Mouse (Mus musculus) embryonic facial prominence, embryonic 12.5 days (tissue): ENCODE measurements around the gene Tent5b. TPM values are rescaled to one million over a fixed set of nuclear protein-coding genes. Genes with fewer than 3 reads are reported as not detected.

Experiments
- ATAC-seq: fragments of 200-750 bp; cut with Nextera tagmentation; 2 replicates; pipeline ENCODE4 v1.8.0; 2017; ENCODE audit not compliant: insufficient number of reproducible peaks, insufficient read depth, low FRiP score, low TSS enrichment
- H3K27ac ChIP-seq: fragments of 300-500 bp; sonication (generic); 2 replicates; pipeline ENCODE4 v1.5.1; 2016; ENCODE audit warnings: mild to moderate bottlenecking
- H3K27me3 ChIP-seq: fragments of 300-500 bp; sonication (generic); 2 replicates; pipeline ENCODE4 v1.6.1; 2016; ENCODE audit warnings: mild to moderate bottlenecking, moderate library complexity
- H3K36me3 ChIP-seq: fragments of 300-500 bp; sonication (generic); 2 replicates; pipeline ENCODE4 v1.6.1; 2016; ENCODE audit warnings: mild to moderate bottlenecking
- H3K4me1 ChIP-seq: fragments of 300-500 bp; sonication (generic); 2 replicates; pipeline ENCODE4 v1.6.1; 2016
- H3K4me2 ChIP-seq: fragments of 300-500 bp; sonication (generic); replicated peaks from 2 replicates; pipeline ENCODE4 v1.6.1; 2016; ENCODE audit warnings: mild to moderate bottlenecking, moderate library complexity
- H3K4me3 ChIP-seq: fragments of 300-500 bp; sonication (generic); 2 replicates; pipeline ENCODE4 v1.5.1; 2016; ENCODE audit warnings: mild to moderate bottlenecking
- H3K9ac ChIP-seq: fragments of 300-500 bp; sonication (generic); 2 replicates; pipeline ENCODE4 v1.6.1; 2016; ENCODE audit warnings: mild to moderate bottlenecking, moderate library complexity
- H3K9me3 ChIP-seq: fragments of 300-500 bp; sonication (generic); 2 replicates; pipeline ENCODE4 v1.6.1; 2016; ENCODE audit warnings: mild to moderate bottlenecking, moderate library complexity
- WGBS: fragments of 180-500 bp; shearing (Covaris S2); methylation state at CpG from one replicate; pipeline ENCODE4 v1.1.7; 2016; 5-methylcytosine and 5-hydroxymethylcytosine counted together
- polyA plus RNA-seq: library from polyadenylated mRNA; unstranded; fragments of >200 nt; fragmentation: Nextera tagmentation; extraction: Ambion mirVana; gene quantifications from 2 replicates; pipeline ENCODE4 v1.2.1, GENCODE M21; 2016

Tent5b gene
- polyA plus RNA-seq, 1 experiment from 2014 or later: 2.1 TPM

GRCm38 (mm10) chr4:133448708-133449388, 31.1 kb upstream of the Tent5b start:
- no peak overlapping the region for H3K4me3 ChIP-seq
- ATAC-seq: no peak
- no peak overlapping the region for H3K27ac ChIP-seq
- 66% methylated on average over 8 of the region's 8 CpGs for WGBS
- no peaks in the 10 kb centered on the region for H3K27me3 ChIP-seq
- no peak overlapping the region for H3K9ac ChIP-seq
- peaks cover 8% of the 10 kb centered on the region for H3K4me1 ChIP-seq
- H3K9me3 ChIP-seq: no peaks in the 10 kb centered on the region
- no peaks in the 10 kb centered on the region for H3K36me3 ChIP-seq
- no peak overlapping the region for H3K4me2 ChIP-seq

DNA sequence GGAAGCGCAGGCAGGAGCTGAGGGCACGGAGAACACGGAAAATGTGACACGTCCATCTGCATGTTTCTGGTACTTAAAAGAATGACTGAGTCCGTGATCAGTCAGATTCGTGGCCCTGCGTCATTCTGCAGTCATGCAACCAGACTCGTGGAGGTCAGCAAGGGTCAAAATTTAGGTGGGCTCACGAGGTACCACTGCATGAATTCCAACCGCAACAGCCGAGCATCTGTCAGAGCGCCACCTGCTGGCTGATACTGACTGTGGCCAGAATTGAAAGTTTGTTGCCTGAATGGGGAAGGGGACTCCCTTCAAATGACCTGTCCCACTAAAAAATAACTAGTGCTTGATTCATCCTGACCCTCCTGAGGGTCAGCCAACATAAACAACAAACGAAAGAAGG, 30.2 kb upstream of the Tent5b start:
- Histone ChIP-seq H3K27me3 (no peaks in the 10 kb centered on the region), H3K9me3 (no peaks in the 10 kb centered on the region), H3K4me3 (no peak overlapping the region), H3K36me3 (no peaks in the 10 kb centered on the region), H3K27ac (no peak overlapping the region), H3K9ac (no peak overlapping the region), H3K4me2 (no peak overlapping the region), H3K4me1 (peaks cover 8% of the 10 kb centered on the region)
- ATAC-seq: no peak
- 16% methylated on average over 13 of the region's 13 CpGs for whole genome bisulfite sequencing

- Histone ChIP-seq H3K9ac (no peak overlapping the region), H3K9me3 (no peaks in the 10 kb centered on the region), H3K36me3 (no peaks in the 10 kb centered on the region), H3K4me1 (peaks cover 8% of the 10 kb centered on the region), H3K27me3 (no peaks in the 10 kb centered on the region), H3K4me3 (no peak overlapping the region), H3K4me2 (no peak overlapping the region), H3K27ac (no peak overlapping the region)
- no peak for ATAC-seq
- 11% methylated on average over 10 of the region's 10 CpGs for WGBS
Measured at GRCm38 (mm10) chr4:133451536-133451935, 28.4 kb upstream of the Tent5b start.

GRCm38 (mm10) chr4:133452433-133452832, 27.5 kb upstream of the Tent5b start:
- H3K4me1 ChIP-seq: peaks cover 8% of the 10 kb centered on the region
- H3K27me3 ChIP-seq: no peaks in the 10 kb centered on the region
- no peak overlapping the region for H3K27ac ChIP-seq
- no peaks in the 10 kb centered on the region for H3K9me3 ChIP-seq
- H3K4me3 ChIP-seq: no peak overlapping the region
- H3K4me2 ChIP-seq: no peak overlapping the region
- H3K36me3 ChIP-seq: no peaks in the 10 kb centered on the region
- ATAC-seq: no peak
- H3K9ac ChIP-seq: no peak overlapping the region
- WGBS: 72% methylated on average over 7 of the region's 7 CpGs

- Histone ChIP-seq H3K4me3 (no peak overlapping the region), H3K9me3 (no peaks in the 10 kb centered on the region), H3K36me3 (no peaks in the 10 kb centered on the region), H3K4me2 (no peak overlapping the region), H3K9ac (peak overlapping the region; percentile 10; the same call in 1 of the 2 replicates), H3K4me1 (no peaks in the 10 kb centered on the region), H3K27ac (no peak overlapping the region), H3K27me3 (no peaks in the 10 kb centered on the region)
- WGBS: 81% methylated on average over 3 of the region's 3 CpGs
- no peak for ATAC-seq
Measured at GRCm38 (mm10) chr4:133458044-133458443, 21.9 kb upstream of the Tent5b start.

GRCm38 (mm10) chr4:133460006-133460405, 19.9 kb upstream of the Tent5b start:
- WGBS: 59% methylated on average over 1 of the region's 1 CpGs

DNA sequence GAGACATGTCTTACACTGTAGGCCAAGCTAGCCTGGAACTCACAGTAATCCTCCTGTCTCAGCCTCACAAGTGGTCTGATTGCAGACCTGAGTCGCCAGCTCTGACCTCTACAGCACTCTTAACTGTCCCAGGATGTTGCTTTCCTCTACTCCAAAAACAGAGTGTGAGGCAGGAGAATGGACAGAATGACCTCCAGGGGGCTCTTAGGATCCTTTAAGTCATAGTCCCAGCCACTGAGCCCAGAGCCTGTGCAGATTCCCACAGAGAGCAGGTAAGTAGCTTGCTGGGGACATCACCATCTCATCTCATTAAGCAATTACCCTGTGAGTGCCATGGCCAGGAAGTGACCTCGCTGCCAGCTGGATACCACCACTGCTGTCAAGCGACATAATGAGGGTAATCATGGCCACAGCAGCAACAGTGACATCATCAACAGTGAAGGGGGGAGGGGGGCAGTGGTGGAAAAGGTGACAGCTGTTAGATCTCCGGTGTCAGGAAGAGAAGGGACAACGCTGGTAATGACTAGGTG, 19.1 kb upstream of the Tent5b start:
- no peak overlapping the region for H3K4me2 ChIP-seq
- no peaks in the 10 kb centered on the region for H3K27me3 ChIP-seq
- H3K4me3 ChIP-seq: no peak overlapping the region
- H3K27ac ChIP-seq: no peak overlapping the region
- no peaks in the 10 kb centered on the region for H3K9me3 ChIP-seq
- no peaks in the 10 kb centered on the region for H3K36me3 ChIP-seq
- H3K4me1 ChIP-seq: no peaks in the 10 kb centered on the region
- ATAC-seq: no peak
- H3K9ac ChIP-seq: no peak overlapping the region
- 43% methylated on average over 5 of the region's 5 CpGs for whole genome bisulfite sequencing

More at GRCm38 (mm10) chr4:133460006-133460405, 19.9 kb upstream of the Tent5b start:
- Histone ChIP-seq H3K9me3 (no peaks in the 10 kb centered on the region), H3K4me3 (no peak overlapping the region), H3K27me3 (no peaks in the 10 kb centered on the region), H3K9ac (no peak overlapping the region), H3K27ac (no peak overlapping the region), H3K4me1 (no peaks in the 10 kb centered on the region), H3K36me3 (no peaks in the 10 kb centered on the region), H3K4me2 (no peak overlapping the region)
- ATAC-seq: no peak

- Histone ChIP-seq H3K36me3 (no peaks in the 10 kb centered on the region), H3K9me3 (no peaks in the 10 kb centered on the region), H3K4me3 (no peak overlapping the region), H3K4me1 (no peaks in the 10 kb centered on the region), H3K4me2 (no peak overlapping the region), H3K9ac (no peak overlapping the region), H3K27ac (no peak overlapping the region), H3K27me3 (no peaks in the 10 kb centered on the region)
- no peak for ATAC-seq
- WGBS: 76% methylated on average over 4 of the region's 4 CpGs
Measured at GRCm38 (mm10) chr4:133461362-133461761, 18.6 kb upstream of the Tent5b start.

GRCm38 (mm10) chr4:133463184-133463583, 16.7 kb upstream of the Tent5b start:
- Histone ChIP-seq H3K4me3 (no peak overlapping the region), H3K4me2 (no peak overlapping the region), H3K36me3 (no peaks in the 10 kb centered on the region), H3K9ac (no peak overlapping the region), H3K4me1 (no peaks in the 10 kb centered on the region), H3K27me3 (no peaks in the 10 kb centered on the region), H3K9me3 (no peaks in the 10 kb centered on the region), H3K27ac (no peak overlapping the region)
- 62% methylated on average over 6 of the region's 6 CpGs for WGBS
- ATAC-seq: no peak

- ATAC-seq: no peak
- peak overlapping the region; percentile 37 for H3K9ac ChIP-seq
- no peaks in the 10 kb centered on the region for H3K36me3 ChIP-seq
- H3K4me1 ChIP-seq: peaks cover 10% of the 10 kb centered on the region; the same call in 1 of the 2 replicates
- under 1% methylated on average over 26 of the region's 27 CpGs for WGBS
- no peak overlapping the region for H3K27ac ChIP-seq
- peak overlapping the region; percentile 49 for H3K4me3 ChIP-seq
- H3K27me3 ChIP-seq: peaks cover 4% of the 10 kb centered on the region; the same call in 1 of the 2 replicates
- peak overlapping the region; percentile 95 for H3K4me2 ChIP-seq
- H3K9me3 ChIP-seq: peaks cover 3% of the 10 kb centered on the region; the same call in 1 of the 2 replicates
Measured at GRCm38 (mm10) chr4:133468080-133468479, 11.9 kb upstream of the Tent5b start.

- Histone ChIP-seq H3K4me3 (no peak overlapping the region), H3K4me2 (peak overlapping the region; percentile 95), H3K9me3 (peaks cover 3% of the 10 kb centered on the region; the same call in 1 of the 2 replicates), H3K27ac (no peak overlapping the region), H3K36me3 (no peaks in the 10 kb centered on the region), H3K9ac (no peak overlapping the region), H3K27me3 (peaks cover 4% of the 10 kb centered on the region; the same call in 1 of the 2 replicates), H3K4me1 (peaks cover 10% of the 10 kb centered on the region; the same call in 1 of the 2 replicates)
- no peak for ATAC-seq
- WGBS: 17% methylated on average over 12 of the region's 12 CpGs
Measured at GRCm38 (mm10) chr4:133469122-133469521, 10.8 kb upstream of the Tent5b start.

GRCm38 (mm10) chr4:133471135-133471821, 8.7 kb upstream of the Tent5b start:
- Histone ChIP-seq H3K4me1 (peaks cover 10% of the 10 kb centered on the region; the same call in 1 of the 2 replicates), H3K9ac (no peak overlapping the region), H3K27me3 (peaks cover 4% of the 10 kb centered on the region; the same call in 1 of the 2 replicates), H3K27ac (no peak overlapping the region), H3K9me3 (peaks cover 3% of the 10 kb centered on the region; the same call in 1 of the 2 replicates), H3K4me2 (no peak overlapping the region), H3K36me3 (no peaks in the 10 kb centered on the region), H3K4me3 (no peak overlapping the region)
- no peak for ATAC-seq
- 76% methylated on average over 7 of the region's 7 CpGs for WGBS
